Mouse (Mus musculus) heart, postnatal 10 days (tissue): ENCODE measurements around the gene Gm21818. TPM values are rescaled to one million over a fixed set of nuclear protein-coding genes. Genes with fewer than 3 reads are reported as not detected.
"Not testable (repeated sequence)": the region's sequence is repeated elsewhere in the genome, so short reads cannot be mapped to it uniquely, and the experiment has no call there.

ENCODE experiments used
- DNase-seq, 2 experiments: peaks; one replicate each; pipeline ENCODE4 v3.0.0; 2021
- intact Hi-C: fragments of 180-260 bp; cut with DNase I; formaldehyde crosslinking; loops from one replicate; pipeline ENCODE4 v1.15.1; 2025
- total RNA-seq, 2 experiments: library from RNA; stranded (reverse); gene quantifications; 2 replicates each; pipeline ENCODE4 v1.2.3; 2021

Gm21818 gene
- total RNA-seq: not detected

- DNase-seq, intact Hi-C loops: not testable (repeated sequence)
Measured at GRCm38 (mm10) chr13:120172133-120172532, at the start of gene Gm21818. Gm21818 (plus strand) TSS chr13:120172433.

- intact Hi-C loops, DNase-seq: not testable (repeated sequence)
Measured at GRCm38 (mm10) chr13:120139946-120140345, 32.3 kb upstream of the Gm21818 start, which contains the start of gene Gm20767. Gm20767 (plus strand) TSS chr13:120140246.

GRCm38 (mm10) chr13:120142348-120142747 is 29.9 kb upstream of the Gm21818 start:
- intact Hi-C loops, DNase-seq: not testable (repeated sequence)

- intact Hi-C loops, DNase-seq: not testable (repeated sequence)
Measured at GRCm38 (mm10) chr13:120149660-120150407, 22.4 kb upstream of the Gm21818 start.

- DNase-seq, intact Hi-C loops: not testable (repeated sequence)
Measured at GRCm38 (mm10) chr13:120150589-120150988, 21.6 kb upstream of the Gm21818 start.

- DNase-seq: peak in 1 of 2 experiments; percentile 1
- intact Hi-C loops: not testable (repeated sequence)
Measured at GRCm38 (mm10) chr13:120168301-120168700, 3.9 kb upstream of the Gm21818 start.

GRCm38 (mm10) chr13:120196189-120196821 is 24.1 kb downstream of the Gm21818 start:
- DNase-seq, intact Hi-C loops: not testable (repeated sequence)

- intact Hi-C loops: not testable (repeated sequence)
Measured at GRCm38 (mm10) chr13:120215847-120216246, 43.6 kb downstream of the Gm21818 start, which contains the start of gene Gm21762. Gm21762 (minus strand) TSS chr13:120215947.

GRCm38 (mm10) chr13:120220922-120221321 is 48.7 kb downstream of the Gm21818 start:
- intact Hi-C loops, DNase-seq: not testable (repeated sequence)

More at GRCm38 (mm10) chr13:120215847-120216246, 43.6 kb downstream of the Gm21818 start, which contains the start of gene Gm21762:
- not testable (repeated sequence) for DNase-seq

- intact Hi-C loops, DNase-seq: not testable (repeated sequence)
Measured at GRCm38 (mm10) chr13:120223012-120223659, 50.9 kb downstream of the Gm21818 start.

Other genes starting within 250 kb of the Gm21818 start
- not detected for gene Gm21761, start 243.2 kb upstream of the Gm21818 start, total RNA-seq
- gene B020031M17Rik, start 221.6 kb upstream of the Gm21818 start, total RNA-seq: not detected
- gene Gm36079, start 145.4 kb upstream of the Gm21818 start, total RNA-seq: not detected
- gene Gm21188, start 120.2 kb upstream of the Gm21818 start, total RNA-seq: not detected
- not detected for gene Gm20767, start 32.2 kb upstream of the Gm21818 start, total RNA-seq
- gene Gm21762, start 43.5 kb downstream of the Gm21818 start, total RNA-seq: not detected
- gene Gm21731, start 66.7 kb downstream of the Gm21818 start, total RNA-seq: not detected
- not detected for gene AF067061, start 90.7 kb downstream of the Gm21818 start, total RNA-seq
- gene BC147527, start 128.0 kb downstream of the Gm21818 start, total RNA-seq: not detected
- gene Tcstv3, start 144.4 kb downstream of the Gm21818 start, total RNA-seq: not detected